Mouse (Mus musculus) myocyte (in vitro differentiated cells): Measurements from ENCODE around the gene Kctd3. TPM values are rescaled to one million over a fixed set of nuclear protein-coding genes. Genes with fewer than 3 reads are reported as not detected.
"Not testable (repeated sequence)": the region's sequence is repeated elsewhere in the genome, so short reads cannot be mapped to it uniquely, and the experiment has no call there.

Experiments used
- H3K27me3 ChIP-seq: one replicate; pipeline ENCODE4 v1.6.1; 2011; ENCODE audit not compliant: control insufficient read depth, insufficient read depth, insufficient read length
- H3K36me3 ChIP-seq: one replicate; pipeline ENCODE4 v1.6.1; 2011; ENCODE audit not compliant: control insufficient read depth, insufficient read depth
- H3K4me2 ChIP-seq: one replicate; pipeline ENCODE4 v1.6.1; 2011; ENCODE audit warnings: low read depth, control low read depth
- H3K4me3 ChIP-seq: one replicate; pipeline ENCODE4 v1.5.1; 2011; ENCODE audit warnings: mild to moderate bottlenecking, control low read depth, moderate library complexity
- H3K79me2 ChIP-seq: one replicate; pipeline ENCODE4 v1.6.1; 2011; ENCODE audit not compliant: control insufficient read depth, insufficient read depth
- H3ac ChIP-seq: one replicate; pipeline ENCODE4 v1.6.1; 2011; ENCODE audit not compliant: control insufficient read depth, insufficient read length
- CEBPB ChIP-seq: IDR thresholded peaks from 2 replicates; pipeline ENCODE4 v1.6.1; 2011; ENCODE audit warnings: mild to moderate bottlenecking, moderate library complexity; ENCODE audit not compliant: poor library complexity, insufficient read depth, severe bottlenecking
- E2F4 ChIP-seq: IDR thresholded peaks from one replicate; pipeline ENCODE4 v1.6.1; 2011; ENCODE audit warnings: mild to moderate bottlenecking, control low read depth, moderate library complexity; ENCODE audit not compliant: insufficient read depth
- MAX ChIP-seq: IDR thresholded peaks from one replicate; pipeline ENCODE4 v1.6.1; 2011; ENCODE audit warnings: low read depth, mild to moderate bottlenecking, control low read depth
- MYOD1 ChIP-seq, 3 experiments: IDR thresholded peaks; one replicate each; pipeline ENCODE4 v1.6.1; 2011; ENCODE audit warnings: control low read depth in 2 of 3, low read depth in 2 of 3, mild to moderate bottlenecking in 2 of 3, moderate library complexity in 1 of 3; ENCODE audit not compliant: insufficient read length in 2 of 3, control insufficient read depth in 1 of 3
- MYOG ChIP-seq, 3 experiments: IDR thresholded peaks; one replicate each; pipeline ENCODE4 v1.6.1; 2011; ENCODE audit warnings: control low read depth in 2 of 3, low read depth in 2 of 3, mild to moderate bottlenecking in 2 of 3; ENCODE audit not compliant: insufficient read length in 2 of 3, control insufficient read depth in 1 of 3, insufficient read depth in 1 of 3
- POLR2A ChIP-seq: IDR thresholded peaks from one replicate; pipeline ENCODE4 v1.6.1; 2011; ENCODE audit warnings: low read depth, mild to moderate bottlenecking, control low read depth, moderate library complexity; ENCODE audit not compliant: insufficient read length
- POLR2AphosphoS2 ChIP-seq: IDR thresholded peaks from one replicate; pipeline ENCODE4 v1.6.1; 2011; ENCODE audit warnings: low read depth, control low read depth; ENCODE audit not compliant: insufficient read length
- REST ChIP-seq: IDR thresholded peaks from one replicate; pipeline ENCODE4 v1.6.1; 2011; ENCODE audit warnings: mild to moderate bottlenecking, control low read depth, moderate library complexity; ENCODE audit not compliant: insufficient read depth, insufficient read length
- SRF ChIP-seq: IDR thresholded peaks from one replicate; pipeline ENCODE4 v1.6.1; 2011; ENCODE audit warnings: low read depth; ENCODE audit not compliant: control insufficient read depth, insufficient read length
- TCF12 ChIP-seq: IDR thresholded peaks from one replicate; pipeline ENCODE4 v1.6.1; 2011; ENCODE audit warnings: mild to moderate bottlenecking, control low read depth; ENCODE audit not compliant: poor library complexity, insufficient read depth, severe bottlenecking
- TCF3 ChIP-seq: IDR thresholded peaks from one replicate; pipeline ENCODE4 v1.6.1; 2011; ENCODE audit warnings: low read depth, control low read depth; ENCODE audit not compliant: insufficient read length
- USF1 ChIP-seq: IDR thresholded peaks from one replicate; pipeline ENCODE4 v1.6.1; 2011; ENCODE audit warnings: low read depth, mild to moderate bottlenecking, control low read depth, moderate library complexity
- polyA plus RNA-seq: library from polyadenylated mRNA; unstranded; fragments of >200 nt; fragmentation: generic; extraction: Trizol; gene quantifications from one replicate; pipeline ENCODE4 v1.2.1, GENCODE M21; 2012; ENCODE audit warnings: missing spikeins

The Kctd3 gene
- polyA plus RNA-seq, 1 experiment: 27.1 TPM

DNA sequence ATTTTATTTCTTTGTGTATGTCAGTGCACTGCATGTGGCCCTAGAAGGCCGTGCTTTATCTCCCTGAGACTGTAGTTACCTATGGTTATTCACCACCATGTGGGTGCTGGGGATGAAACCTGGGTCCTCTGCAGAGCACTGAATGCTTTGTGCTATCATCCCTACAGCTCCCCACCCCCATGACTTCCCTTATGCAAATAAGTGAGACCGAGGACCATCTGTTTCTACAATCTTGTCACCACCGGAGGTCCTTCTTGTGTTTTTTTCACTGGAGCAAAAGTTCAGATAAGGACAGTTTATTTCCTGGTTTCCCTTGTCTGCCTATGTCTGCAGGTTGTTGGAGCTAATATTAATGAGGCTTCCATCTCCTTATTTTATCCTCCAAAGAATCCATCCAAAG lies 39.2 kb upstream of the Kctd3 start:
- Histone ChIP-seq H3K27me3 (no peaks in the 10 kb centered on the region), H3K4me2 (no peak overlapping the region), H3K36me3 (no peaks in the 10 kb centered on the region), H3K4me3 (no peak overlapping the region), H3K79me2 (no peaks in the 10 kb centered on the region), H3ac (no peak overlapping the region)
- no peak for TF ChIP-seq REST
- TF ChIP-seq TCF3: no peak
- no peak for TF ChIP-seq CEBPB
- TF ChIP-seq MAX: no peak
- no peak for TF ChIP-seq USF1
- no peak for TF ChIP-seq POLR2AphosphoS2
- no peak for TF ChIP-seq SRF
- no peak for TF ChIP-seq MYOG (IDR thresholded peaks at IDR 0.05; ENCODE audit: control insufficient read depth in 1 of 3, insufficient read depth in 1 of 3, insufficient read length in 2 of 3, low read depth in 2 of 3)
- no peak for TF ChIP-seq E2F4
- no peak for TF ChIP-seq MYOD1 (IDR thresholded peaks at IDR 0.05; ENCODE audit: control insufficient read depth in 1 of 3, insufficient read length in 2 of 3, low read depth in 2 of 3)
- no peak for TF ChIP-seq TCF12
- no peak for TF ChIP-seq POLR2A

DNA sequence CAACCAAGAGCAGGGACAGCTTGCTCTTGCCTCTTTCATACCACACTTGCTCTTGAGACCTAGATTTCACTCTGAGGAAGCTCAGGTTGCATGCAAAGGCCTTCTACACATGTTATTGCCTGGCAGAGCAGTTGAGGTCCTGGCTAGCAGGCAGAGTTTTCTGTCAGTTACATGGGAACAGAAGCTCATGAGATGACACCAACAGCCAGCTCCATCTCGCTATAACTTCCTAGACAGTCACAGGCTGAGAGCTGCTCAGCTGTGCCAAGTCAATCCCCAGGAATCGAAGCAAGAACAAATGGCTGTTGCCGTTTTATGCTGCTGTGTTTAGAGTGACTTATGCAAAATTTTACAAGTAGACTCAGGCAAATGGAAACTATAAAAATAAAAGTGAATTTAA lies 38.7 kb upstream of the Kctd3 start:
- Histone ChIP-seq H3ac (no peak overlapping the region), H3K79me2 (no peaks in the 10 kb centered on the region), H3K4me2 (no peak overlapping the region), H3K36me3 (no peaks in the 10 kb centered on the region), H3K4me3 (no peak overlapping the region), H3K27me3 (no peaks in the 10 kb centered on the region)
- TF ChIP-seq CEBPB: no peak
- no peak for TF ChIP-seq E2F4
- no peak for TF ChIP-seq SRF
- no peak for TF ChIP-seq MYOG (IDR thresholded peaks at IDR 0.05; ENCODE audit: control insufficient read depth in 1 of 3, insufficient read depth in 1 of 3, insufficient read length in 2 of 3, low read depth in 2 of 3)
- no peak for TF ChIP-seq MAX
- TF ChIP-seq TCF12: no peak
- no peak for TF ChIP-seq REST
- TF ChIP-seq TCF3: no peak
- TF ChIP-seq MYOD1 (IDR thresholded peaks at IDR 0.05; ENCODE audit: control insufficient read depth in 1 of 3, insufficient read length in 2 of 3, low read depth in 2 of 3): no peak
- no peak for TF ChIP-seq POLR2AphosphoS2
- TF ChIP-seq USF1: no peak
- no peak for TF ChIP-seq POLR2A

DNA sequence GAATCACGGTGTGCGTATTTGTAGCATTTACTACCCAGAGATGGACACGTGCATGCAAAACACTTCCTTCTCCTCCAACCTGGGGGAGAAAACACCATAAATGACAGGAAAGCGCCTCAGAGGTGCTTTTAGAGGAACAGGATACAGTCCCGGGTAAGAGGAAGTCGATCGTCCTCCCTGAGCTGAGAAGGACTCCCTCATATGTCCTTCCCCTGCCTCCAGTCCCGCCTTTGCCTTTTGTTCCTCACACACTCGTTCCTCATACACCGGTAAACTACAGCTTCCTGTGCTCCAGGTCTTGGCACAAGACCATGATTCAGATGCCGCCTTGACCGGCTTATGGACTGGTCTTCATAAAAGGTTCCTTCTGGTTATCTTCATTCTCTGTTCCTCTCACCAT lies 33.6 kb upstream of the Kctd3 start:
- Histone ChIP-seq H3K4me2 (no peak overlapping the region), H3K27me3 (no peaks in the 10 kb centered on the region), H3ac (no peak overlapping the region), H3K4me3 (no peak overlapping the region), H3K36me3 (no peaks in the 10 kb centered on the region), H3K79me2 (no peaks in the 10 kb centered on the region)
- TF ChIP-seq MYOD1 (IDR thresholded peaks at IDR 0.05; ENCODE audit: control insufficient read depth in 1 of 3, insufficient read length in 2 of 3, low read depth in 2 of 3): no peak
- TF ChIP-seq POLR2AphosphoS2: no peak
- no peak for TF ChIP-seq USF1
- TF ChIP-seq TCF3: no peak
- TF ChIP-seq TCF12: no peak
- TF ChIP-seq MAX: no peak
- TF ChIP-seq POLR2A: no peak
- TF ChIP-seq E2F4: no peak
- no peak for TF ChIP-seq CEBPB
- TF ChIP-seq REST: no peak
- TF ChIP-seq MYOG (IDR thresholded peaks at IDR 0.05; ENCODE audit: control insufficient read depth in 1 of 3, insufficient read depth in 1 of 3, insufficient read length in 2 of 3, low read depth in 2 of 3): no peak
- no peak for TF ChIP-seq SRF

DNA sequence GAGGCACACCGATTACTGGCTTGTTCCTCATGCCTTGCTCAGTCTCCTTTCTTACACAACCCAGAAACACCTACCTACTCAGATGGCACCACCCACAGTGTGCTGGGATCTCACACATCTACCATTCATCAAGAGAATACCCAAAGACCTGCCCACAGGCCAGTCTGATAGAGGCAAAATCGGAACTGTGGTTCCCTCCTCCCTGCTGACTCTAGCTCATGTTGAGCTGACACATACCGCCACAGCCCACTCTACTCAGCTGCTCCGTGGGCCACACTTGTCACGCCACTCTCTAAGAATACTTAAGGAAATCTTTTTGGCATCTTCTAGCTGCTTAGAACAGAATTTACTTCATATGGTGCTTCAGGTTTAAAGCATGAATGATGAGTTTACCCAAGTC lies 31.7 kb upstream of the Kctd3 start:
- Histone ChIP-seq H3K79me2 (no peaks in the 10 kb centered on the region), H3ac (no peak overlapping the region), H3K27me3 (no peaks in the 10 kb centered on the region), H3K4me3 (no peak overlapping the region), H3K4me2 (no peak overlapping the region), H3K36me3 (no peaks in the 10 kb centered on the region)
- TF ChIP-seq REST (no peak), MYOG (IDR thresholded peaks at IDR 0.05; ENCODE audit: control insufficient read depth in 1 of 3, insufficient read depth in 1 of 3, insufficient read length in 2 of 3, low read depth in 2 of 3) (no peak), E2F4 (no peak), POLR2A (no peak), POLR2AphosphoS2 (no peak), TCF12 (no peak)

DNA sequence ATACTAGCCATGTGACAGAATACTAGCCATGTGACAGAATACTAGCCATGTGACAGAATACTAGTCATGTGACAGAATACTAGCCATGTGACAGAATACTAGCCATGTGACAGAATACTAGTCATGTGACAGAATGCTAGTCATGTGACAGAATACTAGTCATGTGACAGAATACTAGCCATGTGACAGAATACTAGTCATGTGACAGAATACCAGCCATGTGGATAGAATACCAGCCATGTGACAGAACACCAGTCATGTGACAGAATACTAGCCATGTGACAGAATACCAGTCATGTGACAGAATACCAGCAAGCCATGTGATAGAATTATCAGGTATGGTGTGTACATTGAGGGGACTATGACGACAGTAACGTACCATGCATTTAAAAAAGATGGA lies 25.2 kb upstream of the Kctd3 start:
- H3K36me3 ChIP-seq, H3K27me3 ChIP-seq, H3ac ChIP-seq, H3K79me2 ChIP-seq, H3K4me2 ChIP-seq, H3K4me3 ChIP-seq: not testable (repeated sequence)
- peak; percentile 42 for TF ChIP-seq USF1
